Mouse (Mus musculus) CD4-positive, CD25-positive, alpha-beta regulatory T cell, adult 2 months (primary cell): ENCODE data around the gene Rras.

Experiments
- DNase-seq: peaks from one replicate; pipeline ENCODE4 v3.0.0-alpha.2; 2012; ENCODE audit warnings: low read depth, low spot score

Rras gene

DNA sequence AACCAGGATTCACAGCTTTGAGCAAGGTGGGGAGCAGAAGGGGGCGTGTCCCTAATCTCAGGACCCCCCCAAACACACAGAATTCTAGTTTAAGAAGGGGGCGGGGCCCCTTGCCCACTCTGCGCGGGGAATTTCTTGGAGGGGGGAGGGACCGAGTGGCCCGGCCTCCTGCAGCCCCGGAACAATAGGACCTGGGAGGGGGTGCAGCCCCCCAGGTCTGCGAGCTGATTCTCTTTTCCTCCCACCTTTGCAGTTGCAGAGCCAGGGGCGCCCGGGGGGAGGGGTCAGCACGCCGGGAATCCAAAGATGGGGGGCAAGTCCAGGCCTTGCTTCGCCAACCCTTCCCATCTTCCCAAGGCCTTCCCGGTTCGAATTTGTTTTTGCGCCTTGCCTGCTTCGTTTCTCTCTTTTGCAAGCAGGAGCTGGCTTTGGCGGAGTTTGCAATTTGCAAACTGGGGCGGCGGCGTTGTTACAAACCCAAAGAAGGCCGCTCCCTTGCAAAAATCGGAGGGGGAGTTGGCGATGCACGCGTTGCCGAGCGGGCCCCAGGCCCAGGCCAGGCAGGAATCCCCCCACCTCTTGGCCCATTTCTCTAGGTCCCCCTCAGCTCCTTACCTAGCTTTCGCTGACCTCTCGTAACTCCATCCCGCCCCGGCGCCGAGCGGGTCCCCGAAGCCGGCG is 34.6 kb downstream of the Rras start:
- DNase-seq, result peak; percentile 64

GRCm38 (mm10) chr7:45052862-45053116 is 35.0 kb downstream of the Rras start, which contains the start of gene Prr12:
Gene Prr12, minus strand, starts transcription at chr7:45052881.
- DNase-seq, result no peak

DNA sequence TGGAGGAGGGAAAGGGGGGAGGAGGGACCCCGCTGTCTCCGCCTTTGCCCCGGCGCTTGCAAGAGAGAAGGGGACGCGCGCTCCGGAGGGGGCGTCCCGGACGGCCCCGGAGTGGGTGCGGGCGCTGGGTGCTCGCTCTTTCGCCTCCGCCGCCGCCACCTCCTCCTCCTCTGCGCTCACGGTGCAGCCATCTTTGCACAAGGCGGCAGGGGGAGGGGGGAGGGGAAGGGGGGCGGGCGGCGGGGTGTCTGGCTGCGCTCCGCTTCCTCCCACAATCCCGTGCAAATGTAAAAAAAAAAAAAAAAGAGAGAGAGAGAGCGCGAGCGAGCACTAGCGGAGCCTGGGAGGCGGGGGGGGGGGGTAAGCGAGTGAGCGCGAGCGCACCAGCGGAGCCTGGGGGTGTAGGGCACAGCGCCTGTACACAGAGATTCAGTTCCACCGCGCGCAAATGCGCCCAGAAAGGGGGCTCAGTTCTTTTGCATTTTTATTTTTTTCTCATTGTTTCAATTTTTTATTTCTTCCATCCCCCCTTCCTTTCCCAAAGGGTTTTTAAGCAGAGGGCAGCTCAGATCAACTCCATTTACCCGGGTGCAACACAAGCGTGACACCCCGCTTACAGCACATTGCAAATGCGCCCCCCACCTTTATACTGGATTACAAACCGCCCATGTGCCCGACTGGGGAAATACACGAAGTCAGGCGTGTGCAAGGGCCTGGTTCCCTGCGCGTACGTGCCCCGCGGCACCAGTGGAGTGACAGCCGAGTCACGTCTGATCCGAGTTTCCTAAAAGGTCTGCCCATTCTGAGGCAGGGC is 35.6 kb downstream of the Rras start:
- peak; percentile 88 for DNase-seq

GRCm38 (mm10) chr7:45053931-45054510 is 36.3 kb downstream of the Rras start:
- DNase-seq, result peak; percentile 98

- no peak for DNase-seq
These were observed 38.7 kb downstream of the Rras start for GRCm38 (mm10) chr7:45056329-45056971.

DNA sequence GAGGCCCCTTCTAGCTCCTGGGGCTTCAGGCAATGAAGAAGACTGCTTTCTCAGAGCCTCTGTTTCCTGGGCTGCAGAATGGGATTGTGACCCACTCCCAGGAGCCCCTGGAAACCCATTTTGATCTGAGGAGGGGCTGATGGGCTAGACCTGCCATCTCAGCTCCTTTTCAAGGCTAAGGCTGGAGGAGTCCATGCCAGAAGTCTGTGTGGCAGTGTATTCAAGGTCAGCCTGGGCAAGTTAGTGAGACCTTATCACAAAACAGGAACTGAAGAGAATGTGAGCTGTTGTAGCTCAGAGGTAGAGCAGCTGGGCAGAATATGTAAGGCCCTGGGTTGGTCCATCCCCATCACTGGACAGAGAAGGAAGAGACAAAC is 39.2 kb downstream of the Rras start:
- no peak for DNase-seq

DNA sequence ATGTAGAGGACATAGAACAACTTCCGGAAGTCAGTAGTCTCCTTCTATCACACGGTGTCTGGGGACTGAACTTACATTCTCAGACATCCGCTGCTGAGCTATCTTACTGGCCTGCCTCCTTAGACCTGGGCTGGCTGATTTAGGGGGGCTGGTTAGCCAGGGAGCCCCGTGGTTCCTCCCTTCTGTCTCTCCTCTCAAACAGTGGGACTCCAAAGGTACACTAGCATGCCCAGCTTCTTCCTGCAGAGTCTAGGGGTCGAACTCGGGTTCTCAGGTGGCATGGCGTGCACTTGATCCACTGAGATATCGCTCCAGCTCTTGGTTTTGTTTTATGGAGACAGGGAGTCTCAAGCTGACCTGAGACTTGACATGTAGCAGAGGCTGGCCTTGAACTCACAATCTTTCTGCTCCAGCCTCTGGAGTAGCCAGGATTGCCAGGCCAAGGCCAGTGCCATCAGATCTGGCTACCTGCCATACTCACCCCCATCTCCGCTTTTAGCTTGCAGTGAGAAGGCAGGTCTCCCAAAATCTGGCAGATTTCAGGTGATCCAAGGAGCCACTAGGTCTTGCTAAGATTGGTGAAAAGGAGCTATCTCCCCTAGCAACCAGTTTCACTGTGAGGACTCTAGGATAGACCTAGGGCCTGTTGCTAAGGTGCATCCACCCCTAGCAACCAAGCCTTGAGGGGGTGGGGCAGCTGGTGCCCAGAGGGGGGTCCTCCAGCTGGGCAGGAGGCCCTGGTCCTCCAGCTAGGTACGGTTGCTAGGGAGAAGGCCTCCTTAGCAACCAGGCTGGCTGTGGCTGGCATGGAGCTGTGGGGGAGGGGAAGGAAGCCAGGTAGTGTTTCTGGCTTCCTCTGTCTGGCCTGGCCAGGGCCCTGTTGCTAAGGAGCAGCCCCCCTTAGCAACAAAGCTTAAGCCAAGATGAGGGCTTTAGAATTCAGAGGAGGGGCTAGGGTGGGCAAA is 41.1 kb downstream of the Rras start:
- no peak for DNase-seq

DNA sequence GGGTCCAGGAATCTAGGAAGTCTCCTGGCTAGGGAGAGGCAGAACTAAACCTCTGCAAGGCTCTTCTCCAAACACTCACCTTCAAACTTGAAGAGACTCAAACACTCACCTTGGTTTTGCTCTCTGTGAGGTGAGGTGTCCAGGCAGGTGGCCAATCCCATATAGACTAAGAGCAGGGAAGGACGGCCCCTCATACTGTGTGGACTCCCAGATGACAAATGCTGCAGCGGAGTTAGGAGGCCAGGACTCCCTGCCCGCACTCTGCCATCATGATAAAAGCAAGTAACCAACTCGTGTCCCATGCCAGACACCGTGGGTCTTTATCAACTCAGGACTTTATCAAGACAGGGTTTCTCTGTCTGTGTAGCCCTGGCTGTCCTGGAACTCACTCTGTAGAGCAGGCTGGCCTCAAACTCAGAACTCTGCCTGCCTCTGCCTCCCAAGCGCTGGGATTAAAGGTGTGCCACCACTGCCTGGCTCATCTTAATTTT is 42.9 kb downstream of the Rras start:
- DNase-seq, result no peak

DNA sequence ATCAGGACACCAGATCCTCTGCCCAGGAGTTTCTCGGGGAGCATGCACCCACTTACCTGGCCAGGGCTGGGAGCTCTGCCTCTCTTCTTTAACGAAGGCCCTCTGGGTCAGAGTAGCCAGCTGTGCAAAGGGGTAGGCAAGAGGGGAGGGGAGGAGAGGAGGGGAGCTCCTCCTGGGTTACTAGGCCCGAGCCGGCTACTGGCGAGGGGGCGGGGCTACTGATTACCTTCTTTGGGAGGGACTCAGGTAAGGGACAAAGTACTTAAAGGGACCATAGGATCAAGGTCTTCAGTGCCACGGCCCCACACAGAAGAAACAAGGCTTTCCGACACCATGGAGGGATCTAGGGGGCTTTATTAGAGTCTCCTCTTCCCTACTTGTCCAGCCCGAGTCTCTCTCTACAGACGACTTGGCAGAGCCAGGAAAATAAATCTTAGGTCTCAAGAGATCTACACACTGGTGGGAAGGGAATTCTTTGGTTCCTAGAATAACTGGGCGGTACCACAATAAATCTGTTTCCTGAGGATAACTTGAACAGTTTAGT is 43.8 kb downstream of the Rras start:
- DNase-seq, result peak; percentile 22

DNA sequence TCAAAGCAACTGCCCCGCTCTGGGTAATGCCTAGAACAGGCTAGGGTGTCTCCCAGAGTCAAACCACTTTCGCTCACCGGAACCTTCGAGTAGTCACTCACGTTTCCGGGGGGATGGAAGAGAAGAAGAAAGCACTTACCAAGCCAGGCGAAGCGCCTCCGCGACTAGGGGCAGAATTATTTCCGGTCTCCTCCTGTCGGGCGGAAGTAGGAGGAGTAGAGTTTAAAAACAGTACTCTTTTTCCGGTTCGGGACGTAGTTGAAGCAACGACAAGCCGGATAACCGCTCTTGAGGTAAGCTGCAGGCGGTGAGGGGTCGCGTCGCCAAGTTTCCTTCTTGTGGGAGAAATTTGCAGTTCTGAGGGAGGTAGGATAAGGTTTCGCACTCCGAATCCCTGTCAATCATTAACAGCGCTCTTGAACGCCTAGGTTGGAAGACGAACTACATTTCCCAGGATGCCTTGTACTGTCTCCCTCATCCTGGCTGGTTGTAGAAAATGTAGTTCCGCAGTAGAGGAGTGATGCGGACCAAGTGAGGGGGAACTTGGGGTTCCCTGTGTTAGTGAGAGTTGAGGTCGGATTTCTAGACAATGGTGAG is 44.6 kb downstream of the Rras start, which contains the start of the genes Nosip and Prrg2:
TSS of gene Nosip (plus strand) at position 191 of the 597 bp plus-strand sequence.
TSS of gene Prrg2 (minus strand) at position 439 of the 597 bp plus-strand sequence.
- peak; percentile 96 for DNase-seq

- DNase-seq, result no peak
These were observed 49.6 kb downstream of the Rras start for GRCm38 (mm10) chr7:45067190-45067999.

- peak; percentile 79 for DNase-seq
These were observed 50.2 kb downstream of the Rras start for GRCm38 (mm10) chr7:45068000-45068318.

GRCm38 (mm10) chr7:45069671-45070070 is 51.9 kb downstream of the Rras start:
- peak; percentile 50 for DNase-seq
